Mouse (Mus musculus): ENCODE results near the gene 4930518I15Rik.

GRCm38 (mm10) chr2:156884396-156885211 lies 26.9 kb upstream of the 4930518I15Rik start:
- TF ChIP-seq GATA1 (IDR thresholded peaks at IDR 0.05; ENCODE audit: borderline replicate concordance, low read length) (peak; percentile 70; the same call in 1 of the 3 replicates), FLI1 (IDR thresholded peaks at IDR 0.05; ENCODE audit: low read length) (no peak)
